Mouse (Mus musculus) lung, postnatal 0 days (tissue): Measurements from ENCODE around the gene Abca2.

Experiments used
- CTCF ChIP-seq: IDR thresholded peaks from 2 replicates; pipeline ENCODE4 v1.5.1; 2016; ENCODE audit warnings: antibody characterized with exemption, mild to moderate bottlenecking
- EP300 ChIP-seq: IDR thresholded peaks from 2 replicates; pipeline ENCODE4 v1.6.1; 2016; ENCODE audit warnings: antibody characterized with exemption, mild to moderate bottlenecking, control low read depth

GRCm38 (mm10) chr2:25422587-25423410, 5.7 kb upstream of the Abca2 start, which contains the start of gene Fut7:
- TF ChIP-seq CTCF (no peak), EP300 (no peak)
